Mouse (Mus musculus): ENCODE data around the gene Ly86. TPM values are rescaled to one million over a fixed set of nuclear protein-coding genes. Genes with fewer than 3 reads are reported as not detected.

Gene Ly86
- polyA plus RNA-seq, 1 experiment from 2014 or later, result 11.9 TPM

DNA sequence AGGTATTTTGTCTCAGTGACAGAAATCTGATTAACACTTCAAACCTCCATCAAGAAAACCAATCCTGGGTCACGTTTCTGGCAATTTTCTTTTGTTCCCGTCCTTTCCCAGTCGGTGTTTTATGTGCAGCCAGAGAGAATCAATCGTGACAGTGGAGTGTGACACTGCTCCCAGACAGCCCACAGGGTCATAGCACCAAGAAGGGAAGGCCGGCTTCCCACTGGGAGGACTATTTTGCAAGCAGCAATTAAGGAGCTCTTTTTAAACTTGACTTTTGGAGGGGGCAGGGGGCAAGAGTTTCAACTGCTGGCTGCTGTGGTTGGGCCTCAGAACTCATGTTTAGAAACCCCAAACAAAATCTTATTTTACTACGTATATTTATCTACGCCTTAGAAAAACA, 97.5 kb downstream of the Ly86 start:
- TF ChIP-seq CTCF (IDR thresholded peaks at IDR 0.05; ENCODE audit: low read depth), result no peak
- H3K4me1 ChIP-seq (ENCODE audit: insufficient read depth), result peaks cover 7% of the 10 kb centered on the region; the same call in 1 of the 2 replicates
- 0 out of 2 replicates have a peak, but pooled peaks have one; percentile 45 for ATAC-seq (ENCODE audit: insufficient read depth)
- H3K27me3 ChIP-seq (ENCODE audit: insufficient read depth, low read length), result no peaks in the 10 kb centered on the region
- no peak overlapping the region for H3K4me2 ChIP-seq
- 28% methylated on average over 7 of the region's 7 CpGs for WGBS
- peak overlapping the region; percentile 48; the same call in 1 of the 2 replicates for H3K27ac ChIP-seq (ENCODE audit: low read depth)
- H3K9ac ChIP-seq, result no peak overlapping the region
- no peaks in the 10 kb centered on the region for H3K36me3 ChIP-seq (ENCODE audit: insufficient read depth)
- peak; percentile 65 for DNase-seq
- no peak overlapping the region for H3K4me3 ChIP-seq (ENCODE audit: low read depth, low read length)
- no peaks in the 10 kb centered on the region for H3K9me3 ChIP-seq (ENCODE audit: low read depth, low read length)

GRCm38 (mm10) chr13:37446699-37447258, 101.8 kb downstream of the Ly86 start:
- Histone ChIP-seq H3K9me3 (ENCODE audit: low read depth, low read length) (no peaks in the 10 kb centered on the region), H3K27ac (ENCODE audit: low read depth) (no peak overlapping the region), H3K27me3 (ENCODE audit: insufficient read depth, low read length) (no peaks in the 10 kb centered on the region), H3K36me3 (ENCODE audit: insufficient read depth) (no peaks in the 10 kb centered on the region), H3K4me2 (no peak overlapping the region), H3K9ac (no peak overlapping the region), H3K4me1 (ENCODE audit: insufficient read depth) (peaks cover 7% of the 10 kb centered on the region; the same call in 1 of the 2 replicates), H3K4me3 (ENCODE audit: low read depth, low read length) (no peak overlapping the region)
- ATAC-seq (ENCODE audit: insufficient read depth) (no peak), DNase-seq (peak; percentile 67)
- no peak for TF ChIP-seq CTCF (IDR thresholded peaks at IDR 0.05; ENCODE audit: low read depth)
- WGBS, result 82% methylated on average over 16 of the region's 16 CpGs

DNA sequence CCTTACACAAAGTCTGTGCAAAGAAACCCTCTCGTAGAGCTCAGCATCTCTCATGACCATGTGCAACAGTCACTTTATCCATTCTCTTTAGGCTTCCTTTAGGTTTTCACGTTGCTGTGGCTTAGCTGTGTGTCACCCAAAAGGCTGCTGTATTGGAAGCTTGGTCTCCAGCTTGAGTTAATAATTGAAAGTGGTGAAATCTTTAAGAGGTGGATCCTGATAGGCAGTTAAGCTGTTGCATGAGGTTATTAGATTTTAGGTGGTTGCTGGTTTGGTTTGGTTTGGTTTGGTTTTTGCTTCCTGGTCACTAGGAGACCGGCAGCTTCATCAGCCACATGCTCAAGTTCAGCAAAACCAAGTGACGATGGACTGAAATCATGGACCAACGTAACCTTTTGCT, 106.0 kb downstream of the Ly86 start:
- DNase-seq (no peak), ATAC-seq (ENCODE audit: insufficient read depth) (no peak)
- Histone ChIP-seq H3K4me1 (ENCODE audit: insufficient read depth) (peaks cover 35% of the 10 kb centered on the region), H3K4me2 (no peak overlapping the region), H3K27ac (ENCODE audit: low read depth) (peak overlapping the region; percentile 88), H3K9ac (no peak overlapping the region), H3K36me3 (ENCODE audit: insufficient read depth) (no peaks in the 10 kb centered on the region), H3K9me3 (ENCODE audit: low read depth, low read length) (no peaks in the 10 kb centered on the region), H3K4me3 (ENCODE audit: low read depth, low read length) (no peak overlapping the region), H3K27me3 (ENCODE audit: insufficient read depth, low read length) (no peaks in the 10 kb centered on the region)
- 80% methylated on average over 5 of the region's 5 CpGs for WGBS
- no peak for TF ChIP-seq CTCF (IDR thresholded peaks at IDR 0.05; ENCODE audit: low read depth)

DNA sequence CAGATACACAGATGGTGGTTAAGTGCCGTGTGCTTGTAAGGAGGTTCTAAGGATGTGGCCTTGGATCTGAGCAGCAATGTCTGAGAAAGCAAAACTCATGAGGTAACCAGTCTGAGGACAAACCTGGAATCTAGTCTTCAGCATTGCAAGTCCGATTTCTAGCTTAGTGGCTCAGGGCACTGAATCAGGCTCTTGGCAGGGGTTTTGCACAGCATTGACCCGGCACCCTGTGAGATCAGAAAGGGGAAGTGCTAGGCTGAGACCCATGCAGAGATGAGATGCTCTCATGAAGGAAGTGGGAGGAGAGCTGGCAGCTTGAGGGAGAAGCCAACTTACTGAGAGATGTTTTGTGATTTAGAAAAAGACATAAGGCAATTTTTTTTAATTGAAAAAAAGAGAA, 106.5 kb downstream of the Ly86 start:
- ATAC-seq (ENCODE audit: insufficient read depth), result no peak
- Histone ChIP-seq H3K4me2 (peak overlapping the region; percentile 58), H3K27ac (ENCODE audit: low read depth) (peak overlapping the region; percentile 88), H3K9me3 (ENCODE audit: low read depth, low read length) (no peaks in the 10 kb centered on the region), H3K27me3 (ENCODE audit: insufficient read depth, low read length) (no peaks in the 10 kb centered on the region), H3K4me1 (ENCODE audit: insufficient read depth) (peaks cover 37% of the 10 kb centered on the region), H3K36me3 (ENCODE audit: insufficient read depth) (no peaks in the 10 kb centered on the region), H3K4me3 (ENCODE audit: low read depth, low read length) (no peak overlapping the region), H3K9ac (peak overlapping the region; percentile 49; the same call in 1 of the 2 replicates)
- no peak for TF ChIP-seq CTCF (IDR thresholded peaks at IDR 0.05; ENCODE audit: low read depth)
- 43% methylated on average over 3 of the region's 3 CpGs for WGBS
- peak; percentile 64 for DNase-seq

- DNase-seq, result peak; percentile 75
- Histone ChIP-seq H3K9me3 (ENCODE audit: low read depth, low read length) (no peaks in the 10 kb centered on the region), H3K4me2 (peak overlapping the region; percentile 58), H3K4me1 (ENCODE audit: insufficient read depth) (peaks cover 46% of the 10 kb centered on the region), H3K9ac (peak overlapping the region; percentile 49), H3K4me3 (ENCODE audit: low read depth, low read length) (peak overlapping the region; percentile 11), H3K36me3 (ENCODE audit: insufficient read depth) (no peaks in the 10 kb centered on the region), H3K27me3 (ENCODE audit: insufficient read depth, low read length) (no peaks in the 10 kb centered on the region), H3K27ac (ENCODE audit: low read depth) (peak overlapping the region; percentile 88)
- peak; percentile 72 for ATAC-seq (ENCODE audit: insufficient read depth)
- WGBS, result 3% methylated on average over 22 of the region's 22 CpGs
- peak; percentile 54 for TF ChIP-seq CTCF (IDR thresholded peaks at IDR 0.05; ENCODE audit: low read depth)
Measured at GRCm38 (mm10) chr13:37452022-37452941, 107.3 kb downstream of the Ly86 start.

- Histone ChIP-seq H3K27me3 (ENCODE audit: insufficient read depth, low read length) (no peaks in the 10 kb centered on the region), H3K4me1 (ENCODE audit: insufficient read depth) (peaks cover 51% of the 10 kb centered on the region), H3K9ac (0 out of 2 replicates have a peak overlapping the region, but pooled peaks have one; percentile 49), H3K4me3 (ENCODE audit: low read depth, low read length) (no peak overlapping the region), H3K36me3 (ENCODE audit: insufficient read depth) (no peaks in the 10 kb centered on the region), H3K27ac (ENCODE audit: low read depth) (peak overlapping the region; percentile 88), H3K9me3 (ENCODE audit: low read depth, low read length) (no peaks in the 10 kb centered on the region), H3K4me2 (peak overlapping the region; percentile 58)
- WGBS, result 5% methylated on average over 13 of the region's 13 CpGs
- ATAC-seq (ENCODE audit: insufficient read depth), result peak; percentile 13
- peak; percentile 97 for DNase-seq
- peak; percentile 96 for TF ChIP-seq CTCF (IDR thresholded peaks at IDR 0.05; ENCODE audit: low read depth)
Measured at GRCm38 (mm10) chr13:37453203-37453602, 108.2 kb downstream of the Ly86 start.

DNA sequence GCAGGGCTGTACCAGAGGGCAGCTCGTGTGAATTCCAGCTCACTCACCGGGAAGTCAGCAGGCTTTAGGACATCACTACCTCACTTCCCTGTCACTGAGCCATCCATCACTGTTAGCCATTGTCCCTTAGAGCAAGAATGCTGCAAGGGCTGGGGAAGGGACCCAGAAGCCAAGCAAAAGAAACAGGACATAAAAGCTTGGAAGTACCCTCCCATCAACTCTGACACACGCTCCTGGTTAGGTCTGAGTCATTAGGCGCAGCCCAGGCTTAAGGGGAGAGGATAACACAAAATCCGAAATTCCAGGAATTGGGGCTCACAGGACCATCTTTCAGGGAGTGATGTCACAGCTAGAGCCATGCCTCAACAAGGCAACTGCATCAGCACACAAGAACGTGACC, 109.3 kb downstream of the Ly86 start:
- H3K36me3 ChIP-seq (ENCODE audit: insufficient read depth), result no peaks in the 10 kb centered on the region
- 57% methylated on average over 6 of the region's 6 CpGs for WGBS
- no peak overlapping the region for H3K27ac ChIP-seq (ENCODE audit: low read depth)
- no peaks in the 10 kb centered on the region for H3K27me3 ChIP-seq (ENCODE audit: insufficient read depth, low read length)
- peaks cover 52% of the 10 kb centered on the region for H3K4me1 ChIP-seq (ENCODE audit: insufficient read depth)
- no peaks in the 10 kb centered on the region for H3K9me3 ChIP-seq (ENCODE audit: low read depth, low read length)
- no peak for DNase-seq
- no peak for TF ChIP-seq CTCF (IDR thresholded peaks at IDR 0.05; ENCODE audit: low read depth)
- no peak overlapping the region for H3K4me3 ChIP-seq (ENCODE audit: low read depth, low read length)
- H3K4me2 ChIP-seq, result no peak overlapping the region
- no peak for ATAC-seq (ENCODE audit: insufficient read depth)
- no peak overlapping the region for H3K9ac ChIP-seq

Measured in lung, embryonic 14.5 days (tissue).